Mouse (Mus musculus) MEL (cell line): ENCODE results near the gene Atp5g3. TPM values are rescaled to one million over a fixed set of nuclear protein-coding genes. Genes with fewer than 3 reads are reported as not detected.

Experiments
- DNase-seq: peaks from one replicate; pipeline ENCODE4 v3.0.0; 2011; ENCODE audit warnings: low read depth, low spot score
- H3K27ac ChIP-seq: 2 replicates; pipeline ENCODE4 v1.5.1; 2012; ENCODE audit warnings: low read depth, mild to moderate bottlenecking, control low read depth, low read length, moderate library complexity; ENCODE audit not compliant: control insufficient read depth
- H3K27me3 ChIP-seq, 2 experiments: fragments of 150-350 bp in 1 of 2; sonication (generic) in 1 of 2; 2 replicates each; pipeline ENCODE4 v1.6.1; 2012; ENCODE audit warnings: low read length in 2 of 2, mild to moderate bottlenecking in 2 of 2, improper control_type of control experiment in 1 of 2, moderate library complexity in 1 of 2; ENCODE audit not compliant: insufficient read depth in 2 of 2, control insufficient read depth in 1 of 2
- H3K36me3 ChIP-seq, 2 experiments: 2 replicates each; pipeline ENCODE4 v1.6.1; 2012 to 2014; ENCODE audit warnings: low read length in 2 of 2, improper control_type of control experiment in 1 of 2, inconsistent platforms in 1 of 2, mild to moderate bottlenecking in 1 of 2; ENCODE audit not compliant: insufficient read depth in 2 of 2, control insufficient read depth in 1 of 2
- H3K4me1 ChIP-seq, 2 experiments: fragments of 150-350 bp in 1 of 2; sonication (generic) in 1 of 2; 2 replicates each; pipeline ENCODE4 v1.6.1; 2012; ENCODE audit warnings: low read length in 2 of 2, improper control_type of control experiment in 1 of 2, mild to moderate bottlenecking in 1 of 2; ENCODE audit not compliant: insufficient read depth in 2 of 2, control insufficient read depth in 1 of 2
- H3K4me3 ChIP-seq, 2 experiments: fragments of 150-350 bp in 1 of 2; sonication (generic) in 1 of 2; 2 replicates each; pipeline ENCODE4 v1.5.1; 2012; ENCODE audit warnings: low read depth in 2 of 2, low read length in 2 of 2, mild to moderate bottlenecking in 2 of 2, moderate library complexity in 2 of 2, control low read depth in 1 of 2, improper control_type of control experiment in 1 of 2; ENCODE audit not compliant: control insufficient read depth in 1 of 2, insufficient read depth in 1 of 2
- H3K79me2 ChIP-seq: 2 replicates; pipeline ENCODE4 v1.6.1; 2012; ENCODE audit warnings: mild to moderate bottlenecking, low read length, moderate library complexity; ENCODE audit not compliant: control insufficient read depth, poor library complexity, insufficient read depth
- H3K9ac ChIP-seq: 2 replicates; pipeline ENCODE4 v1.6.1; 2012; ENCODE audit warnings: low read depth, mild to moderate bottlenecking, control low read depth, low read length, moderate library complexity; ENCODE audit not compliant: control insufficient read depth, poor library complexity, severe bottlenecking
- H3K9me3 ChIP-seq: fragments of 150-350 bp; sonication (generic); replicated peaks from 2 replicates; pipeline ENCODE4 v1.6.1; 2012; ENCODE audit warnings: mild to moderate bottlenecking, low read length, improper control_type of control experiment, moderate library complexity; ENCODE audit not compliant: insufficient read depth
- BHLHE40 ChIP-seq: IDR thresholded peaks from 2 replicates; pipeline ENCODE4 v1.6.1; 2012; ENCODE audit warnings: low read depth, mild to moderate bottlenecking, inconsistent platforms, low read length, improper control_type of control experiment, borderline replicate concordance
- CHD1 ChIP-seq: IDR thresholded peaks from 2 replicates; pipeline ENCODE4 v1.6.1; 2012; ENCODE audit warnings: low read depth, mild to moderate bottlenecking, inconsistent platforms, low read length, improper control_type of control experiment
- CTCF ChIP-seq, 3 experiments: IDR thresholded peaks in 2 of 3; conservative IDR thresholded peaks in 1 of 3; 2 replicates each; pipeline ENCODE4 v1.5.1; 2011 to 2012; ENCODE audit warnings: low read length in 3 of 3, low read depth in 2 of 3, mild to moderate bottlenecking in 2 of 3, improper control_type of control experiment in 1 of 3, inconsistent platforms in 1 of 3, mixed read lengths in 1 of 3, moderate library complexity in 1 of 3; ENCODE audit not compliant: control insufficient read depth in 1 of 3, insufficient read depth in 1 of 3, poor library complexity in 1 of 3, severe bottlenecking in 1 of 3
- E2F4 ChIP-seq: IDR thresholded peaks from 2 replicates; pipeline ENCODE4 v1.6.1; 2011; ENCODE audit warnings: low read depth, low read length, improper control_type of control experiment, borderline replicate concordance
- ELF1 ChIP-seq: IDR thresholded peaks from 2 replicates; pipeline ENCODE4 v1.6.1; 2014; ENCODE audit warnings: low read depth, mild to moderate bottlenecking, inconsistent platforms, low read length, improper control_type of control experiment, moderate library complexity
- EP300 ChIP-seq, 2 experiments: IDR thresholded peaks; 2 replicates each; pipeline ENCODE4 v1.6.1; 2011; ENCODE audit warnings: improper control_type of control experiment in 2 of 2, low read length in 2 of 2, low read depth in 1 of 2, mild to moderate bottlenecking in 1 of 2
- ETS1 ChIP-seq: IDR thresholded peaks from 2 replicates; pipeline ENCODE4 v1.6.1; 2012; ENCODE audit warnings: low read depth, mild to moderate bottlenecking, inconsistent platforms, low read length, improper control_type of control experiment, moderate library complexity
- GABPA ChIP-seq: IDR thresholded peaks from 2 replicates; pipeline ENCODE4 v1.6.1; 2012; ENCODE audit warnings: low read depth, mild to moderate bottlenecking, inconsistent platforms, low read length, improper control_type of control experiment, moderate library complexity
- GATA1 ChIP-seq: IDR thresholded peaks from 2 replicates; pipeline ENCODE4 v1.6.1; 2011; ENCODE audit warnings: low read depth, low read length, improper control_type of control experiment
- HCFC1 ChIP-seq: IDR thresholded peaks from 2 replicates; pipeline ENCODE4 v1.6.1; 2012; ENCODE audit warnings: low read depth, mild to moderate bottlenecking, inconsistent platforms, low read length, improper control_type of control experiment, moderate library complexity
- JUND ChIP-seq: IDR thresholded peaks from 2 replicates; pipeline ENCODE4 v1.6.1; 2011; ENCODE audit warnings: low read depth, mild to moderate bottlenecking, improper control_type of control experiment, low read length
- KAT2A ChIP-seq: conservative IDR thresholded peaks from 2 replicates; pipeline ENCODE4 v1.6.1; 2012; ENCODE audit warnings: low read depth, low read length, improper control_type of control experiment, inconsistent platforms
- MAFK ChIP-seq: IDR thresholded peaks from 2 replicates; pipeline ENCODE4 v1.6.1; 2011; ENCODE audit warnings: low read depth, mild to moderate bottlenecking, low read length, improper control_type of control experiment, borderline replicate concordance
- MAX ChIP-seq: IDR thresholded peaks from 2 replicates; pipeline ENCODE4 v1.6.1; 2011; ENCODE audit warnings: low read length, improper control_type of control experiment
- MAZ ChIP-seq: IDR thresholded peaks from 2 replicates; pipeline ENCODE4 v1.6.1; 2012; ENCODE audit warnings: low read depth, mild to moderate bottlenecking, inconsistent platforms, low read length, improper control_type of control experiment
- MXI1 ChIP-seq: IDR thresholded peaks from 2 replicates; pipeline ENCODE4 v1.6.1; 2011; ENCODE audit warnings: mild to moderate bottlenecking, low read depth, low read length, improper control_type of control experiment
- MYB ChIP-seq: IDR thresholded peaks from 2 replicates; pipeline ENCODE4 v1.6.1; 2011; ENCODE audit warnings: mild to moderate bottlenecking, low read depth, low read length, improper control_type of control experiment
- MYC ChIP-seq: IDR thresholded peaks from 2 replicates; pipeline ENCODE4 v1.6.1; 2011; ENCODE audit warnings: low read depth, mild to moderate bottlenecking, low read length, improper control_type of control experiment, moderate library complexity
- NELFE ChIP-seq: IDR thresholded peaks from 2 replicates; pipeline ENCODE4 v1.6.1; 2011; ENCODE audit warnings: low read depth, low read length, improper control_type of control experiment
- NRF1 ChIP-seq: IDR thresholded peaks from 2 replicates; pipeline ENCODE4 v1.6.1; 2014; ENCODE audit warnings: low read depth, mild to moderate bottlenecking, inconsistent platforms, low read length, improper control_type of control experiment, moderate library complexity; ENCODE audit not compliant: poor library complexity, insufficient read depth, severe bottlenecking
- POLR2A ChIP-seq, 2 experiments: IDR thresholded peaks; 2 replicates each; pipeline ENCODE4 v1.6.1; 2011 to 2012; ENCODE audit warnings: low read length in 2 of 2, mild to moderate bottlenecking in 2 of 2, control low read depth in 1 of 2, improper control_type of control experiment in 1 of 2, low read depth in 1 of 2, moderate library complexity in 1 of 2; ENCODE audit not compliant: control insufficient read depth in 1 of 2, insufficient read depth in 1 of 2, poor library complexity in 1 of 2
- POLR2AphosphoS2 ChIP-seq: IDR thresholded peaks from 2 replicates; pipeline ENCODE4 v1.6.1; 2011; ENCODE audit warnings: low read length, improper control_type of control experiment
- RCOR1 ChIP-seq: IDR thresholded peaks from 2 replicates; pipeline ENCODE4 v1.6.1; 2012; ENCODE audit warnings: low read depth, mild to moderate bottlenecking, inconsistent platforms, low read length, improper control_type of control experiment
- SIN3A ChIP-seq: IDR thresholded peaks from 2 replicates; pipeline ENCODE4 v1.6.1; 2012; ENCODE audit warnings: low read length, improper control_type of control experiment, inconsistent platforms
- TAL1 ChIP-seq: IDR thresholded peaks from 2 replicates; pipeline ENCODE4 v1.6.1; 2012; ENCODE audit warnings: mild to moderate bottlenecking, inconsistent platforms, low read length, moderate library complexity, mixed read lengths
- TBP ChIP-seq: IDR thresholded peaks from 2 replicates; pipeline ENCODE4 v1.8.0; 2011; ENCODE audit warnings: low read depth, low read length, improper control_type of control experiment
- TCF12 ChIP-seq: IDR thresholded peaks from 2 replicates; pipeline ENCODE4 v1.6.1; 2014; ENCODE audit warnings: low read depth, mild to moderate bottlenecking, inconsistent platforms, low read length, improper control_type of control experiment, moderate library complexity
- UBTF ChIP-seq: IDR thresholded peaks from 2 replicates; pipeline ENCODE4 v1.6.1; 2012; ENCODE audit warnings: low read depth, mild to moderate bottlenecking, inconsistent platforms, low read length, improper control_type of control experiment, moderate library complexity, borderline replicate concordance; ENCODE audit not compliant: insufficient read depth
- ZKSCAN1 ChIP-seq: IDR thresholded peaks from 2 replicates; pipeline ENCODE4 v1.6.1; 2012; ENCODE audit warnings: low read depth, mild to moderate bottlenecking, inconsistent platforms, low read length, improper control_type of control experiment, moderate library complexity
- ZMIZ1 ChIP-seq: IDR thresholded peaks from 2 replicates; pipeline ENCODE4 v1.6.1; 2012; ENCODE audit warnings: low read depth, mild to moderate bottlenecking, inconsistent platforms, low read length, improper control_type of control experiment, moderate library complexity
- ZNF384 ChIP-seq: IDR thresholded peaks from 2 replicates; pipeline ENCODE4 v1.6.1; 2012; ENCODE audit warnings: low read depth, mild to moderate bottlenecking, inconsistent platforms, low read length, improper control_type of control experiment
- polyA plus RNA-seq, 2 experiments: library from polyadenylated mRNA; stranded (reverse) in 1 of 2; unstranded in 1 of 2; fragments of >175 nt in 1 of 2; fragments of >200 nt in 1 of 2; gene quantifications; 2 replicates each; pipeline versions ENCODE4 v1.2.1 to v1.2.4; 2012; ENCODE audit warnings: low replicate concordance in 2 of 2, low read depth in 1 of 2; ENCODE audit not compliant: insufficient read length in 2 of 2, insufficient read depth in 1 of 2, missing spikeins in 1 of 2
- total RNA-seq: library from RNA; depleted of rRNA; stranded (reverse); fragments of 300-350 nt; gene quantifications from 2 replicates; pipeline ENCODE4 v1.2.3, GENCODE M21; 2012

The Atp5g3 gene
- total and polyA plus RNA-seq, 3 experiments: 199 to 520 (median 503) TPM

DNA sequence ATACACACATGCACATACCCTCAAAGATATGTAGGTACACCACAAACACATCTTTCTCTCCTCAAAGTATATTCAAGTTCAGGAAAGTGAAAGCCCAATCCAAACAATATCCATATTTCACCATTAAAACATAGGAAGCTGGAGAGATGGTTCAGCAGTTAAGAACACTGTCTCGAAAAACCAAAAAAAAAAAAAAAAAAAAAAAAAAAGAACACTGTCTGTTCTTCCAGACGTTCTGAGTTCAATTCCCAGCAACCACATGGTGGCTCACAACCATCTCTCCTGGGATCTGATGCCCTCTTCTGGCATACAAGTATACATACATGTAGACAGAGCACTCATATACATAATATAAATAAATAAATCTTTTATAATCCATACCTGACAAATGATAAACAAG, 25.1 kb downstream of the Atp5g3 start:
- DNase-seq: peak; percentile 37
- peaks cover 33% of the 10 kb centered on the region for H3K79me2 ChIP-seq
- TF ChIP-seq RCOR1 (no peak), CTCF (IDR thresholded peaks at IDR 0.05 in 2 of 3, conservative IDR thresholded peaks at IDR 0.05 in 1 of 3; ENCODE audit: control insufficient read depth in 1 of 3, insufficient read depth in 1 of 3, low read depth in 2 of 3, low read length in 3 of 3, poor library complexity in 1 of 3, severe bottlenecking in 1 of 3) (peak in 1 of 3 experiments; percentile 40; a peak in 2 of 6 replicates), ELF1 (no peak), MAZ (no peak), CHD1 (no peak), EP300 (IDR thresholded peaks at IDR 0.05; ENCODE audit: low read depth in 1 of 2, low read length in 2 of 2) (no peak), KAT2A (no peak), MYC (peak; percentile 46; the same call in 1 of the 2 replicates), ETS1 (no peak), MXI1 (no peak), MYB (no peak), HCFC1 (no peak), ZKSCAN1 (no peak), E2F4 (no peak), SIN3A (no peak), ZNF384 (peak; percentile 66), MAX (no peak), ZMIZ1 (no peak), TAL1 (no peak)
- H3K27me3 ChIP-seq: no peaks in the 10 kb centered on the region
- peaks cover 10 to 15% of the 10 kb centered on the region in 2 experiments for H3K36me3 ChIP-seq
- no peak overlapping the region for H3K27ac ChIP-seq
- H3K4me3 ChIP-seq: no peak overlapping the region
- H3K9me3 ChIP-seq: no peaks in the 10 kb centered on the region
- no peak overlapping the region for H3K9ac ChIP-seq
- H3K4me1 ChIP-seq: peaks cover 2 to 8% of the 10 kb centered on the region in 2 experiments; a peak in 3 of 4 replicates

DNA sequence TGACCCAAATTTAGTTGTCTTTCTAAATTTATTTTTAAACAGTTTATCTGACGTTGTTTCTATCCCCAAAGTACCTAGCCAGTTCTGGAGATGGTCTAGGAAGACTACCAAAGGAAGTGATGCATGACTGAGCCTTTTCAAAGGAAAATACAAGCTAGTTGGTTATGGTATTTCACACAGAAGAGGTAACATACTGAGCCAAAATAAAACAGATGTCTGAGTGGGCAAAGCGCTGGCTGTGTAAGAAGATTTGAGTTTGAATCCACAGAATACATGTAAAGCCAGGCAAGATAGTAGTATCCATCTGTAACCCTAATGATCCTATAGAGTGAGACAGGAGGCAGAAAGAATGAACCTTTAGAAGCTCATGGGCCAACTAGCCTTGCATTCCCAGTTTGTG, 33.2 kb downstream of the Atp5g3 start:
- no peak overlapping the region for H3K9ac ChIP-seq
- no peaks in the 10 kb centered on the region for H3K9me3 ChIP-seq
- H3K79me2 ChIP-seq: no peaks in the 10 kb centered on the region; the same call in 1 of the 2 replicates
- no peak overlapping the region for H3K4me3 ChIP-seq
- no peak overlapping the region for H3K27ac ChIP-seq
- no peak for TF ChIP-seq E2F4
- no peak for TF ChIP-seq MAZ
- TF ChIP-seq GATA1: no peak
- TF ChIP-seq TAL1: no peak
- TF ChIP-seq TBP: no peak
- TF ChIP-seq MYC: no peak
- no peak for TF ChIP-seq NRF1
- TF ChIP-seq NELFE: no peak
- no peak for TF ChIP-seq UBTF
- no peak for TF ChIP-seq JUND
- no peak for TF ChIP-seq ELF1
- TF ChIP-seq CTCF (IDR thresholded peaks at IDR 0.05 in 2 of 3, conservative IDR thresholded peaks at IDR 0.05 in 1 of 3; ENCODE audit: control insufficient read depth in 1 of 3, insufficient read depth in 1 of 3, low read depth in 2 of 3, low read length in 3 of 3, poor library complexity in 1 of 3, severe bottlenecking in 1 of 3): no peak
- TF ChIP-seq ZMIZ1: no peak
- TF ChIP-seq POLR2AphosphoS2: no peak
- TF ChIP-seq GABPA: no peak
- no peak for TF ChIP-seq BHLHE40
- no peak for TF ChIP-seq POLR2A (IDR thresholded peaks at IDR 0.05; ENCODE audit: control insufficient read depth in 1 of 2, insufficient read depth in 1 of 2, low read depth in 1 of 2, low read length in 2 of 2, poor library complexity in 1 of 2)
- no peak for TF ChIP-seq HCFC1
- no peak for TF ChIP-seq TCF12
- TF ChIP-seq MAFK: no peak
- no peak for DNase-seq
- no peaks in the 10 kb centered on the region for H3K27me3 ChIP-seq
- peaks cover 0 to 2% of the 10 kb centered on the region in 2 experiments; a peak in 1 of 4 replicates for H3K4me1 ChIP-seq
- H3K36me3 ChIP-seq: peaks cover 5 to 23% of the 10 kb centered on the region in 2 experiments
